Mouse (Mus musculus): ENCODE measurements around the gene Vezt.
A peak's percentile ranks its signal among the peaks of the same experiment; 100 is the strongest.

The Vezt gene

GRCm38 (mm10) chr10:93912136-93912855 is 123.3 kb downstream of the Vezt start:
- DNase-seq (ENCODE audit: low spot score in 2 of 2), result no peak

- DNase-seq (ENCODE audit: low spot score in 2 of 2), result no peak
These were observed 124.3 kb downstream of the Vezt start for GRCm38 (mm10) chr10:93911326-93911725.

DNA sequence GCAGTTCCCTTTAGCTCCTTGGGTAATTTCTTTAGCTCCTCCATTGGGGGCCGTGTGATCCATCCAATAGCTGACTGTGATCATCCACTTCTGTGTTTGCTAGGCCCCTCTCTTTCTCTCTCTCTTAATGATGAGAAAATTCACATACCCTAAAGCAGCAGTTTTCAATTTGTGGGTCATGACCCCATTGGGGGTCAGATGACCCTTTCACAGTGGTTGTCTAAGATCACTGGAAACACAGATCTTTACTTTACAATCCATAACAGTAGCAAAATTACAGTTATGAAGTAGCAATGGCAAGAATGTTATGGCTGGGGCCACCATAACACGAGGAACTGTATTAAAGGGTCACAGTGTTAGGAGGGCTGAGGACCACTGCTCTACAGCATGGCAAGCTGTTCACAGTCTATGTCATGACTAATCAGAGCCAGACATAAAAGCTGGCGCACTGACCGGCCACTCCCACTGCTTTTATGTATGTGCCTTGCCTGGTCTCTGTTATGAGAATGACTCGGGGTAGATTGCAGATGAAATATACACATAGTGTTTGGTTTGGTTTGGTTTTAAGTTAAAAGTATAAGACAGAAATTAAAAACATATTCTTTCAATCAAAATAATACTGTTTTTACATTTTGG is 125.7 kb downstream of the Vezt start:
- no peak for DNase-seq (ENCODE audit: low spot score in 2 of 2)

DNA sequence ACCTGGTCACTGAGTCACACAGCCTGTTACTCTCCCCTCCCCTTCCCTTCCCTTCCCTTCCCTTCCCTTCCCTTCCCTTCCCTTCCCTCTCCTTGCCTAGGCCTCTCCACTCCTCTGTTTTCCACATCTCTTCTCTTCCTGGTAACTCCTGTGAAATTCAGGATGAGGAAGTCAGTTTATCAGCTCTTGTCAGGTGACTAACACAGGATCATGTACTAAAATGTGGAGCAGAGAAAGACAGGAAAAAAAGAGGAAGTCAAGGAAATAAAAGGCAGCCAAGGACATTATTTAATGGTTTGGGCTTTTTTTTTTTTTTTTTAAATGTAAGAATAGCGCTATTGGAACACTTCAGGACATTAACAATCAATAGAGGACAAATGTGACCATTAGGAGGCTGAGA is 126.6 kb downstream of the Vezt start:
- DNase-seq (ENCODE audit: low spot score in 2 of 2), result no peak

DNA sequence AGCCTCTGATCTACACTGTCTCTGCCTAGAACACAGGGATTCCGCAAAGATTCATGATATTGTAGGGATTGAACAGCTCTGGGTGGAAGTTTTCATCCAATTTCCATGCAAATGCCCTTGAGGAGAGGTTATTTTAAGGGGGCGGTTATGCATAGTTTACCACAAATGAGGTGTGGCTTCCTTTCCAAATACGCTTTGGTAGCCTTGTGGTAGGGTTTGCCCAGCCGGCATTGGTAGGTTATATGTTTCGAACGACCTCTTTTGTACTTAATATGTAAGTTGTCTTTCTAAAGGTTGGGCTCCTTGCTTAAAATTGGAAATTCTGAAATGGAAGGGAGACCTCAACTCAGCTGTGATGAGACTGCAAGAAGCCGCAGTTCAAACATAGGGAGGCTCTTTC is 127.1 kb downstream of the Vezt start:
- DNase-seq (ENCODE audit: low spot score in 2 of 2), result no peak

- DNase-seq (ENCODE audit: low spot score in 2 of 2), result no peak
These were observed 128.2 kb downstream of the Vezt start for GRCm38 (mm10) chr10:93907376-93907775.

GRCm38 (mm10) chr10:93899907-93900306 is 135.7 kb downstream of the Vezt start:
- DNase-seq (ENCODE audit: low spot score in 2 of 2), result no peak

DNA sequence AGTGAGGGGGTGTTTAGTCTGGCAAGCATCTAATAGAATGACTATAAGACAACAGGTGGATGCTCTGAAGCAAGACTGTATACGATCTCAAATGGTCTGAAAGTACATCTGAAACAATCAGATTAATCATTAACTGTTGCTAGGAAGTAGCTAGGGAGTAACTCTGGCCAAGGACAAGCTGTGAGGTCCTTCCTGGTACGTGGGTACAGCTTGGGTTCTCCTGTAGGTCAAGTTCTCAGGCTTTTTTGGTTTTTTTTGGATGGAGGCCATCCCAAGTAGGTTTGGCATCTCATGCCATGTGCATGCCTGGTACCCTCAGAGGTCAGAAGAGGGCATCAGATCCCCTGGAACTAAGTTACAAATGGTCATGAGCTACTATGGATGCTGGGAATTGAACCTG is 136.3 kb downstream of the Vezt start:
- DNase-seq (ENCODE audit: low spot score in 2 of 2), result no peak

GRCm38 (mm10) chr10:93897043-93897646 is 138.5 kb downstream of the Vezt start, which contains the start of gene Metap2:
Metap2 (minus strand) TSS chr10:93897093.
- DNase-seq (ENCODE audit: low spot score in 2 of 2), result no peak

GRCm38 (mm10) chr10:93892551-93892950 is 143.1 kb downstream of the Vezt start:
- no peak for DNase-seq (ENCODE audit: low spot score in 2 of 2)

DNA sequence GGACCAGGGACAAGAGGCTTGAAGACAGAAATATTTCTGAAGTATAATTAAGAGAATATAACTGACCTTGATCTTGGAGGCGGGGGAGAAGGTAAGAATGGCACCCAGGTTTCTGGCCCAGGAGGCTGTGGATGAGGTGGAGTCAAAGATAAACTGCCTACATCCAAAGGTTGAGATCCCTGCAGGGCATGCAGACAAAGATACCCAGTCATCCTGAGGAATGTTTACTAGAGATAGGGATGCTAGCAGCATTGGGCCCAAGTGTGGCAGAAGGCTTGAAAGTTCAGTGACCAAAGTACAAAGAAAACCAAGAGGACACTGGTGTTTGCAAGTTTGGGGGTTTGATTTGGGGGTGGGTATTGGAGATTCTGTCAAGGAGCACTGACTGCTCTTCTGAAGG is 144.6 kb downstream of the Vezt start:
- DNase-seq (ENCODE audit: low spot score in 2 of 2), result no peak

GRCm38 (mm10) chr10:93890565-93890964 is 145.1 kb downstream of the Vezt start:
- no peak for DNase-seq (ENCODE audit: low spot score in 2 of 2)

- DNase-seq (ENCODE audit: low spot score in 2 of 2), result peak in 1 of 2 experiments; percentile 49
These were observed 145.6 kb downstream of the Vezt start for GRCm38 (mm10) chr10:93889976-93890375.

DNA sequence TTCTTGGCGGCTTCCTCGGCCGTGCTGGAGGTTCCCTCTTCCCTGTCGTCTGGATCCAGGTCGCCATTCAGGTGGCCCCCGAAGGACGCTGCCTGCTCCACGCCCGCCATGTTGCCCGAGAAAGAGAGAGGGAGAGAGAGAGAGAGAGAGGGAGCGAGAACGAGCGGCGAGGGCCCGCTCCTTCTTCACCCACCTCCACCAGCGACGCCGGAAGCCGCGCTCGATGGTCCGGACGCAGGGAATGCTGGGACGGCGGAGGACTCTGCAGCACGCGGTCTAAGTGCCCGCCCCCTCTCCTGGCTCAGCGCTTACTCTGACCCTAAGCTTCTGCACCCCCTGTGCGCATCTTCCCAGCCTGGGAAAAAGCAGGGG is 146.1 kb downstream of the Vezt start:
- DNase-seq (ENCODE audit: low spot score in 2 of 2), result peak; percentile 75 to 82

All from frontal cortex, postnatal 25 days (tissue).